Comparison of ENCODE assay signal across 20 mouse cellular contexts in genomic region chr1:52456571-52456970, GRCm38 (mm10). TPM values are rescaled to one million over a fixed set of nuclear protein-coding genes. Genes with fewer than 3 reads are reported as not detected.
DNase-seq lines count a peak whose midpoint lies in the region; ATAC-seq lines count a peak whose summit lies in the region.
"Had no signal": no experiment of that assay in that cellular context is flagged by ENCODE, and none has a peak within 500 bp of the region (broad histone marks: within the 10 kb centered on the region; RNA-seq: fewer than 3 reads in every experiment).

No protein-coding gene starts in this region.

- H3K36me3 ChIP-seq in hindbrain, embryonic 10.5 days = no peaks in the 10 kb centered on the region
- peaks cover 3% of the 10 kb centered on the region; the same call in 1 of the 2 replicates for H3K36me3 ChIP-seq in hindbrain, embryonic 13.5 days
- peaks cover 13% of the 10 kb centered on the region for H3K36me3 ChIP-seq in kidney, embryonic 15.5 days
- H3K36me3 ChIP-seq: midbrain, embryonic 13.5 days had no signal

- H3K27me3 ChIP-seq in hindbrain, embryonic 10.5 days (ENCODE audit: insufficient read depth, poor library complexity, severe bottlenecking) = no peaks in the 10 kb centered on the region
- H3K27me3 ChIP-seq in hindbrain, embryonic 13.5 days = no peaks in the 10 kb centered on the region
- H3K27me3 ChIP-seq in kidney, embryonic 15.5 days = no peaks in the 10 kb centered on the region
- H3K27me3 ChIP-seq: heart, embryonic 15.5 days; limb, embryonic 12.5 days; midbrain, embryonic 13.5 days had no signal

- no peak overlapping the region for H3K4me3 ChIP-seq in hindbrain, embryonic 10.5 days
- no peak overlapping the region for H3K4me3 ChIP-seq in hindbrain, embryonic 13.5 days
- no peak overlapping the region for H3K4me3 ChIP-seq in kidney, embryonic 15.5 days (replicated peaks)
- H3K4me3 ChIP-seq: erythroblast, embryonic 14.5 days; heart, embryonic 15.5 days; left cerebral cortex, adult 2 months; limb, embryonic 12.5 days; midbrain, embryonic 13.5 days had no signal

- WGBS in hindbrain, embryonic 10.5 days = 49% methylated on average over 7 of the region's 7 CpGs
- 47% methylated on average over 7 of the region's 7 CpGs for WGBS in hindbrain, embryonic 13.5 days
- 82% methylated on average over 7 of the region's 7 CpGs for WGBS in kidney, embryonic 15.5 days

- no peak overlapping the region for H3K27ac ChIP-seq in hindbrain, embryonic 10.5 days
- no peak overlapping the region for H3K27ac ChIP-seq in hindbrain, embryonic 13.5 days
- H3K27ac ChIP-seq in kidney, embryonic 15.5 days = no peak overlapping the region
- H3K27ac ChIP-seq: heart, embryonic 15.5 days; kidney, postnatal 0 days; left cerebral cortex, adult 2 months; limb, embryonic 12.5 days; midbrain, embryonic 13.5 days had no signal

- H3K9ac ChIP-seq in hindbrain, embryonic 13.5 days = no peak overlapping the region
- no peak overlapping the region for H3K9ac ChIP-seq in kidney, embryonic 15.5 days
- H3K9ac ChIP-seq: heart, embryonic 15.5 days; limb, embryonic 12.5 days; midbrain, embryonic 13.5 days had no signal

- H3K4me1 ChIP-seq in hindbrain, embryonic 10.5 days (replicated peaks) = peaks cover 7% of the 10 kb centered on the region; the same call in 1 of the 2 replicates
- H3K4me1 ChIP-seq in hindbrain, embryonic 13.5 days (replicated peaks) = no peaks in the 10 kb centered on the region
- no peaks in the 10 kb centered on the region for H3K4me1 ChIP-seq in kidney, embryonic 15.5 days
- H3K4me1 ChIP-seq: limb, embryonic 12.5 days; midbrain, embryonic 13.5 days had no signal

- ATAC-seq in hindbrain, embryonic 13.5 days (ENCODE audit: low FRiP score) = no peak
- no peak for ATAC-seq in kidney, embryonic 15.5 days (replicated peaks; ENCODE audit: low FRiP score)
- ATAC-seq: inflammation-experienced regulatory T-cells, adult 6 months; midbrain, embryonic 13.5 days had no signal

- H3K4me2 ChIP-seq in hindbrain, embryonic 13.5 days = no peak overlapping the region
- H3K4me2 ChIP-seq in kidney, embryonic 15.5 days = no peak overlapping the region
- H3K4me2 ChIP-seq: heart, embryonic 15.5 days; limb, embryonic 12.5 days; midbrain, embryonic 13.5 days had no signal

- no peaks in the 10 kb centered on the region for H3K9me3 ChIP-seq in hindbrain, embryonic 10.5 days
- no peaks in the 10 kb centered on the region for H3K9me3 ChIP-seq in hindbrain, embryonic 13.5 days
- no peaks in the 10 kb centered on the region for H3K9me3 ChIP-seq in kidney, embryonic 15.5 days (replicated peaks)
- H3K9me3 ChIP-seq: heart, embryonic 15.5 days; limb, embryonic 12.5 days; midbrain, embryonic 13.5 days had no signal

- DNase-seq in hindbrain, embryonic 10.5 days (ENCODE audit: low spot score) = peak; percentile 2
- DNase-seq in ES-CJ7 (ENCODE audit: low read depth, low spot score) (peak; percentile 45), R1 (ENCODE audit: low read depth, low spot score) (peak; percentile 71)
- peak; percentile 1 for DNase-seq in forelimb bud, embryonic 11.5 days (ENCODE audit: low read depth, low spot score)
- no peak for DNase-seq in spleen, adult 18-20 months
- DNase-seq: cerebellum, adult 9-10 months; gastrocnemius, postnatal 36 days; lung, adult 18-20 months; lung, postnatal 36 days; right cerebral cortex, postnatal 14 days; thymus, adult 18-20 months had no signal

RNA-seq across cellular contexts. Expression of gene Nab1, which starts 43.9 kb away (rescaled TPM):
- polyA plus RNA-seq in hindbrain, embryonic 10.5 days (2016; fragmentation: Nextera tagmentation; extraction: Ambion mirVana) = 3.8 and 4.3 TPM in 2 replicates
- polyA plus RNA-seq in hindbrain, embryonic 13.5 days (2015; fragmentation: Nextera tagmentation; extraction: Ambion mirVana) = 8.9 and 9.2 TPM in 2 replicates
- polyA plus RNA-seq in kidney, embryonic 15.5 days (2015; fragmentation: Nextera tagmentation; extraction: Ambion mirVana) = 18.1 and 19.3 TPM in 2 replicates

Comparison
In these comparisons a context has a peak if more than half of its experiments do, and no peak if none do; other contexts are left out.
1. DNase-seq: peak in hindbrain, embryonic 10.5 days (single experiment), ES-CJ7 (single experiment), R1 (single experiment) and forelimb bud, embryonic 11.5 days (single experiment); none in spleen, adult 18-20 months (0 of 2).